Mouse (Mus musculus): Measurements from ENCODE around the gene Filip1l. TPM values are rescaled to one million over a fixed set of nuclear protein-coding genes. Genes with fewer than 3 reads are reported as not detected.

Filip1l gene
- polyA plus RNA-seq, 1 experiment from 2014 or later, result 24.3 TPM

DNA sequence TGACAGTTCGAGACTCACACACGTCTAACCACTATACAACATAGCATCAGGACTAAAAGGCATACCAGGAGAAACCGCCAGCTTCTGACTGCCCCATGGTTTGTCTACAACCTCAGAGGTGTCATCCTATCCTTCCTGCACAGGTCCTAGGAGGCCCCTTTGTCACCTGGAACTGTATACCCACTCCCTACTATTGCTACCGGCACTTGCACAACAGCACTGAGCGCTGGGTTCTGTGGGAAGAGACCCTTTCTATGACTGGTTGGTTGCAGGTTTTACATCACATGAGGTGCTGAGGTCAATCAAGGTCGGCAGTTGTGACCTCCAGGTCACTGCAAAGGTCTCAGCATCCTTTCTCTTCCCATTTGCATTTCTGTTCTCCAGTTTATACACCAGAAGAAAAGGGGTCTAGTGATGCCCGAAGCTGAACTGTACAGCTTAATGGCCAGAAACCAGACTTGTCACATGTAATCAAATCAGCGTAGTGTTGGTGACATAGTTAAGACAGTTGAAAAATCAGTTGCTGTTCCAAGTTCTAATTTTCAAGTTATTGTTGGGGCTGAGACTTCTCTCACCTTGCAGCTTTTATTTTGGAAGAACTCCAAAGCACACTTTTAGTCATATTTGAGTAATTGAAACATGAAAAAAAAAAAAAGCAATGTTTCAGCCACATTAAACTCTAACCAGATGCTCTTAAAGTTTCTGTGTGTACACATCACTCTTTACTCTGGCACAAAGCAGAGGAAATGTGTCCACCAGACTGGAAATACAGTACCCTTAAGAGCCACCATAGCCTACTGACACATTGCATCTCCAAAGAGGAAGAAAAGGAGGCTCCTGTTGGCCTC is 12.9 kb upstream of the Filip1l start:
- Histone ChIP-seq H3K27me3 (ENCODE audit: control insufficient read depth, insufficient read depth, low read length) (no peaks in the 10 kb centered on the region), H3K4me3 (ENCODE audit: low read depth, low read length) (no peak overlapping the region), H3K9me3 (ENCODE audit: control insufficient read depth, low read length) (no peaks in the 10 kb centered on the region), H3K27ac (replicated peaks; ENCODE audit: low read depth, low read length) (no peak overlapping the region), H3K4me1 (ENCODE audit: control insufficient read depth, insufficient read depth, low read length) (peaks cover 4% of the 10 kb centered on the region; the same call in 1 of the 2 replicates), H3K36me3 (ENCODE audit: control insufficient read depth, insufficient read depth, low read length) (no peaks in the 10 kb centered on the region), H3K4me2 (ENCODE audit: low read depth, severe bottlenecking) (no peak overlapping the region), H3K9ac (ENCODE audit: low read length) (no peak overlapping the region)
- DNase-seq (ENCODE audit: low spot score), result no peak
- no peak for ATAC-seq (ENCODE audit: insufficient number of reproducible peaks, low FRiP score, low TSS enrichment, low read depth)
- 82% methylated on average over 8 of the region's 8 CpGs for WGBS

DNA sequence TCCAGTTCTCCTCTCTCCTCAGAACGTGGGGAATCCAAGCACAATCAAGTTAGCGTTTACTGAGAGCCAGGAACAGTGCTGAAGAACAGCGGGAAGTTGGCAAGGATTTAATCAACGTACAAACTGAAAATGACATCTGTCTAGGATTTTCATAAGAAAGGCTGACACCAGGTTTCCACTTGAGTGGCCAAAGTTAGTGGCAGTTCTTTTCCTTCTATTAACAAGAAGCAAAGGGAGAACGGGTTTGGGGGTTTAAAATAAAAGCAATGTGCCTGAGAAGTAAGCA is 12.3 kb upstream of the Filip1l start:
- no peak for DNase-seq (ENCODE audit: low spot score)
- WGBS, result 58% methylated on average over 5 of the region's 5 CpGs
- Histone ChIP-seq H3K27ac (replicated peaks; ENCODE audit: low read depth, low read length) (no peak overlapping the region), H3K4me3 (ENCODE audit: low read depth, low read length) (no peak overlapping the region), H3K36me3 (ENCODE audit: control insufficient read depth, insufficient read depth, low read length) (no peaks in the 10 kb centered on the region), H3K9me3 (ENCODE audit: control insufficient read depth, low read length) (no peaks in the 10 kb centered on the region), H3K9ac (ENCODE audit: low read length) (no peak overlapping the region), H3K27me3 (ENCODE audit: control insufficient read depth, insufficient read depth, low read length) (no peaks in the 10 kb centered on the region), H3K4me2 (ENCODE audit: low read depth, severe bottlenecking) (no peak overlapping the region), H3K4me1 (ENCODE audit: control insufficient read depth, insufficient read depth, low read length) (peaks cover 4% of the 10 kb centered on the region; the same call in 1 of the 2 replicates)
- ATAC-seq (ENCODE audit: insufficient number of reproducible peaks, low FRiP score, low TSS enrichment, low read depth), result no peak

DNA sequence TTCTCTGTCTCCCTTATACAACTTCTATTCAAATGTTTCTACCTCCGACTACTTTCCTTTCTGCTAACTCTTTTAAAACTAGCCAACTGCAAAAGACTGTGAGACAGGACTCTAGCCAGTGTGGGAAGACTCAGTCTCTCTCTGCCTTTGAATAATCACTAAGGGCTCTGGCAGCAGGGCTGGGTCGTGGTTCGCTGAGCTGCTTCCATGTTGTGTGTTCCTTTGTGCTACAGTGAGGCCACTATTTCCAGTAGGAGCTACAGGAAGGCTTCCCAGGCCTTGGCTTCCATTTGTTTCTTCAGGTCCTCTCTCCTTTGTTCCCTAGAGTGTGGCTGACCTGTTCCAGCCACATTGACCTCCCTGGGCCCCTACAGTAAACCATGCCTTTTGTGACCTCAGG is 6.6 kb upstream of the Filip1l start:
- DNase-seq (ENCODE audit: low spot score) (no peak), ATAC-seq (ENCODE audit: insufficient number of reproducible peaks, low FRiP score, low TSS enrichment, low read depth) (no peak)
- no peak overlapping the region for H3K4me2 ChIP-seq (ENCODE audit: low read depth, severe bottlenecking)
- H3K4me3 ChIP-seq (ENCODE audit: low read depth, low read length), result no peak overlapping the region
- no peaks in the 10 kb centered on the region for H3K36me3 ChIP-seq (ENCODE audit: control insufficient read depth, insufficient read depth, low read length)
- WGBS, result 93% methylated on average over 3 of the region's 3 CpGs
- H3K9me3 ChIP-seq (ENCODE audit: control insufficient read depth, low read length), result no peaks in the 10 kb centered on the region
- no peak overlapping the region for H3K9ac ChIP-seq (ENCODE audit: low read length)
- H3K4me1 ChIP-seq (ENCODE audit: control insufficient read depth, insufficient read depth, low read length), result no peaks in the 10 kb centered on the region
- H3K27ac ChIP-seq (replicated peaks; ENCODE audit: low read depth, low read length), result no peak overlapping the region
- no peaks in the 10 kb centered on the region for H3K27me3 ChIP-seq (ENCODE audit: control insufficient read depth, insufficient read depth, low read length)

- Histone ChIP-seq H3K27me3 (ENCODE audit: control insufficient read depth, insufficient read depth, low read length) (no peaks in the 10 kb centered on the region), H3K27ac (replicated peaks; ENCODE audit: low read depth, low read length) (no peak overlapping the region), H3K9ac (ENCODE audit: low read length) (no peak overlapping the region), H3K4me3 (ENCODE audit: low read depth, low read length) (no peak overlapping the region), H3K4me1 (ENCODE audit: control insufficient read depth, insufficient read depth, low read length) (0 out of 2 replicates have a peak, but pooled peaks cover 2% of the 10 kb centered on the region), H3K36me3 (ENCODE audit: control insufficient read depth, insufficient read depth, low read length) (no peaks in the 10 kb centered on the region), H3K9me3 (ENCODE audit: control insufficient read depth, low read length) (no peaks in the 10 kb centered on the region), H3K4me2 (ENCODE audit: low read depth, severe bottlenecking) (no peak overlapping the region)
- no peak for ATAC-seq (ENCODE audit: insufficient number of reproducible peaks, low FRiP score, low TSS enrichment, low read depth)
- WGBS, result 88% methylated on average over 3 of the region's 3 CpGs
- DNase-seq (ENCODE audit: low spot score), result no peak
Measured at GRCm38 (mm10) chr16:57349039-57349438, 3.9 kb upstream of the Filip1l start.

DNA sequence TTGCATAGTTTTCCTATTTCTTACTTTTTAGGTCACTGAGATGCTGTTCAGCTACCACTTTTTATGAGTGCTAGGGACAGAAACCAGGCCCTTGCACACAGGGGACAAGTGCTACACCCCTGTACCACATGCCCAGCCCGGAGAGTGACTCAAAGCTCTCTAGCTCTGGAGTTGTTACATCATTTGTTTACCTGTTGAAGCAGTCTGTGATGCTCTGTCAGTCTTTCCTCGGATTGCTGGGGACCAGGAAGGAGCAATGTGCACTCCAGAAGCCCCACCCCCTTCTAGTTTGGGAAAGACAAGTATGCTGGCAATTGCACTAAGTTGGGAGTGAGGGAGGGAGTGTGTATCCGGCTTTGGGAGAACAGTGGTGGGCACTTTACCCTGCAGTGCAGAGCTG is 3.2 kb upstream of the Filip1l start:
- DNase-seq (ENCODE audit: low spot score), result no peak
- Histone ChIP-seq H3K4me2 (ENCODE audit: low read depth, severe bottlenecking) (no peak overlapping the region), H3K4me3 (ENCODE audit: low read depth, low read length) (no peak overlapping the region), H3K27ac (replicated peaks; ENCODE audit: low read depth, low read length) (no peak overlapping the region), H3K36me3 (ENCODE audit: control insufficient read depth, insufficient read depth, low read length) (no peaks in the 10 kb centered on the region), H3K4me1 (ENCODE audit: control insufficient read depth, insufficient read depth, low read length) (0 out of 2 replicates have a peak, but pooled peaks cover 2% of the 10 kb centered on the region), H3K9me3 (ENCODE audit: control insufficient read depth, low read length) (no peaks in the 10 kb centered on the region), H3K9ac (ENCODE audit: low read length) (no peak overlapping the region), H3K27me3 (ENCODE audit: control insufficient read depth, insufficient read depth, low read length) (no peaks in the 10 kb centered on the region)
- ATAC-seq (ENCODE audit: insufficient number of reproducible peaks, low FRiP score, low TSS enrichment, low read depth), result no peak
- WGBS, result 34% methylated on average over 3 of the region's 3 CpGs

GRCm38 (mm10) chr16:57353166-57353721 is 351 bp downstream of the Filip1l start:
- H3K27me3 ChIP-seq (ENCODE audit: control insufficient read depth, insufficient read depth, low read length), result no peaks in the 10 kb centered on the region
- no peak for ATAC-seq (ENCODE audit: insufficient number of reproducible peaks, low FRiP score, low TSS enrichment, low read depth)
- 0 out of 2 replicates have a peak, but pooled peaks cover 2% of the 10 kb centered on the region for H3K4me1 ChIP-seq (ENCODE audit: control insufficient read depth, insufficient read depth, low read length)
- H3K4me3 ChIP-seq (ENCODE audit: low read depth, low read length), result no peak overlapping the region
- no peak overlapping the region for H3K4me2 ChIP-seq (ENCODE audit: low read depth, severe bottlenecking)
- no peaks in the 10 kb centered on the region for H3K36me3 ChIP-seq (ENCODE audit: control insufficient read depth, insufficient read depth, low read length)
- no peaks in the 10 kb centered on the region for H3K9me3 ChIP-seq (ENCODE audit: control insufficient read depth, low read length)
- DNase-seq (ENCODE audit: low spot score), result no peak
- WGBS, result 86% methylated on average over 11 of the region's 11 CpGs
- no peak overlapping the region for H3K9ac ChIP-seq (ENCODE audit: low read length)
- H3K27ac ChIP-seq (replicated peaks; ENCODE audit: low read depth, low read length), result no peak overlapping the region

DNA sequence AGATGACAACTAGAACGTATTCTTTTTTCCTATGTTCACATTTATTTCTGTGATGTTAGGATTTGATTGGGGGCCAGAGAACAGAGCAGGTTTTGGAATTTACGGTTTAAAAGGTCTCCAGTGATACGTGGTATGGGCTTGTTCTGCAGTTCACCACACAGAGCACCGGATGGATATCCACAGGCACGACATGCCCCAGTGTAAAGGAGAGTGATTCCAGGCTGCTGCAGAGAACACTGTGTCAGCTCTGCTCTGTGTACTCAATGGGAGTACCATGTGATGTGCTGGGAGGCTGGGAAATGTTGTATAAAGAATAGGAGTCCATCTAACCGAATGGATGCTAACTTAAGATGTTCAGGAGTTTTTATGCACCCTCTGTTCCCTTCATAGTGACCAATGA is 1.0 kb downstream of the Filip1l start:
- Histone ChIP-seq H3K4me3 (ENCODE audit: low read depth, low read length) (no peak overlapping the region), H3K27me3 (ENCODE audit: control insufficient read depth, insufficient read depth, low read length) (no peaks in the 10 kb centered on the region), H3K4me2 (ENCODE audit: low read depth, severe bottlenecking) (no peak overlapping the region), H3K9me3 (ENCODE audit: control insufficient read depth, low read length) (no peaks in the 10 kb centered on the region), H3K4me1 (ENCODE audit: control insufficient read depth, insufficient read depth, low read length) (0 out of 2 replicates have a peak, but pooled peaks cover 2% of the 10 kb centered on the region), H3K9ac (ENCODE audit: low read length) (no peak overlapping the region), H3K36me3 (ENCODE audit: control insufficient read depth, insufficient read depth, low read length) (no peaks in the 10 kb centered on the region), H3K27ac (replicated peaks; ENCODE audit: low read depth, low read length) (no peak overlapping the region)
- WGBS, result 73% methylated on average over 6 of the region's 6 CpGs
- no peak for DNase-seq (ENCODE audit: low spot score)
- no peak for ATAC-seq (ENCODE audit: insufficient number of reproducible peaks, low FRiP score, low TSS enrichment, low read depth)

- DNase-seq (ENCODE audit: low spot score) (no peak), ATAC-seq (ENCODE audit: insufficient number of reproducible peaks, low FRiP score, low TSS enrichment, low read depth) (no peak)
- 0 out of 2 replicates have a peak, but pooled peaks cover 2% of the 10 kb centered on the region for H3K4me1 ChIP-seq (ENCODE audit: control insufficient read depth, insufficient read depth, low read length)
- H3K27me3 ChIP-seq (ENCODE audit: control insufficient read depth, insufficient read depth, low read length), result no peaks in the 10 kb centered on the region
- 86% methylated on average over 6 of the region's 6 CpGs for WGBS
- no peak overlapping the region for H3K27ac ChIP-seq (replicated peaks; ENCODE audit: low read depth, low read length)
- no peak overlapping the region for H3K4me3 ChIP-seq (ENCODE audit: low read depth, low read length)
- no peaks in the 10 kb centered on the region for H3K36me3 ChIP-seq (ENCODE audit: control insufficient read depth, insufficient read depth, low read length)
- H3K9me3 ChIP-seq (ENCODE audit: control insufficient read depth, low read length), result no peaks in the 10 kb centered on the region
- no peak overlapping the region for H3K4me2 ChIP-seq (ENCODE audit: low read depth, severe bottlenecking)
- no peak overlapping the region for H3K9ac ChIP-seq (ENCODE audit: low read length)
Measured at GRCm38 (mm10) chr16:57356454-57356853, 3.6 kb downstream of the Filip1l start.
